ENCODE assay signal across 23 mouse cellular contexts in genomic region chr2:102798149-102798548, GRCm38 (mm10).
A peak's percentile ranks its signal among the peaks of the same experiment; 100 is the strongest.
DNase-seq lines count a peak whose midpoint lies in the region; ATAC-seq and TF ChIP-seq lines count a peak whose summit lies in the region.
"Had no signal": no experiment of that assay in that cellular context is flagged by ENCODE, and none has a peak within 500 bp of the region (broad histone marks: within the 10 kb centered on the region; RNA-seq: fewer than 3 reads in every experiment).

No protein-coding gene starts in this region.

- no peaks in the 10 kb centered on the region for H3K9me3 ChIP-seq in embryonic facial prominence, embryonic 13.5 days
- H3K9me3 ChIP-seq in embryonic facial prominence, embryonic 10.5 days = no peaks in the 10 kb centered on the region
- H3K9me3 ChIP-seq in lung, embryonic 15.5 days = no peaks in the 10 kb centered on the region
- no peaks in the 10 kb centered on the region for H3K9me3 ChIP-seq in lung, postnatal 0 days (ENCODE audit: low read length)
- H3K9me3 ChIP-seq: forebrain, embryonic 13.5 days; forebrain, embryonic 15.5 days; G1E had no signal

- DNase-seq in embryonic facial prominence, embryonic 10.5 days (ENCODE audit: low spot score) = no peak
- DNase-seq in lung, postnatal 36 days = no peak
- DNase-seq in lung, postnatal 0 days (ENCODE audit: low spot score) = peak; percentile 31
- no peak for DNase-seq in lung, postnatal 4 days
- DNase-seq: adrenal gland, adult 8-10 months; adrenal gland, postnatal 14 days; adrenal gland, postnatal 36 days; B cell, adult 2 months; cerebellum, adult 11-12 months; cerebellum, adult 2 months; cerebellum, adult 9-10 months; cerebellum, postnatal 10 days; cerebellum, postnatal 25 days; forebrain, postnatal 0 days had no signal

- peak overlapping the region; percentile 55; the same call in 1 of the 2 replicates for H3K27ac ChIP-seq in embryonic facial prominence, embryonic 13.5 days
- no peak overlapping the region for H3K27ac ChIP-seq in embryonic facial prominence, embryonic 10.5 days (replicated peaks)
- peak overlapping the region; percentile 34; the same call in 1 of the 2 replicates for H3K27ac ChIP-seq in lung, embryonic 15.5 days
- no peak overlapping the region for H3K27ac ChIP-seq in lung, postnatal 0 days (ENCODE audit: low read length)
- H3K27ac ChIP-seq: forebrain, embryonic 13.5 days; forebrain, embryonic 15.5 days had no signal

- no peak overlapping the region for H3K4me3 ChIP-seq in embryonic facial prominence, embryonic 13.5 days
- no peak overlapping the region for H3K4me3 ChIP-seq in embryonic facial prominence, embryonic 10.5 days
- H3K4me3 ChIP-seq in lung, embryonic 15.5 days = no peak overlapping the region
- H3K4me3 ChIP-seq in lung, postnatal 0 days (ENCODE audit: low read depth, low read length) = no peak overlapping the region
- H3K4me3 ChIP-seq: forebrain, embryonic 13.5 days; forebrain, embryonic 15.5 days had no signal

- H3K9ac ChIP-seq in embryonic facial prominence, embryonic 13.5 days = no peak overlapping the region
- no peak overlapping the region for H3K9ac ChIP-seq in lung, embryonic 15.5 days
- H3K9ac ChIP-seq in lung, postnatal 0 days (replicated peaks; ENCODE audit: low read depth) = no peak overlapping the region
- H3K9ac ChIP-seq: forebrain, embryonic 13.5 days; forebrain, embryonic 15.5 days; forebrain, postnatal 0 days had no signal

- H3K27me3 ChIP-seq in embryonic facial prominence, embryonic 13.5 days = no peaks in the 10 kb centered on the region
- H3K27me3 ChIP-seq in embryonic facial prominence, embryonic 10.5 days (replicated peaks; ENCODE audit: low read depth, poor library complexity, severe bottlenecking) = no peaks in the 10 kb centered on the region
- H3K27me3 ChIP-seq in lung, embryonic 15.5 days = no peaks in the 10 kb centered on the region
- H3K27me3 ChIP-seq in lung, postnatal 0 days (replicated peaks; ENCODE audit: insufficient read depth, low read length) = no peaks in the 10 kb centered on the region
- H3K27me3 ChIP-seq: CH12.LX; forebrain, embryonic 13.5 days; forebrain, embryonic 15.5 days; Patski had no signal

- no peak overlapping the region for H3K4me2 ChIP-seq in embryonic facial prominence, embryonic 13.5 days
- H3K4me2 ChIP-seq in lung, embryonic 15.5 days = no peak overlapping the region
- H3K4me2 ChIP-seq in lung, postnatal 0 days (replicated peaks; ENCODE audit: low read depth, low read length) = no peak overlapping the region
- H3K4me2 ChIP-seq: forebrain, embryonic 13.5 days; forebrain, embryonic 15.5 days had no signal

- TF ChIP-seq EP300 in lung, postnatal 0 days (IDR thresholded peaks at IDR 0.05) = no peak

- H3K4me1 ChIP-seq in embryonic facial prominence, embryonic 13.5 days = 0 out of 2 replicates have a peak, but pooled peaks cover 5% of the 10 kb centered on the region
- H3K4me1 ChIP-seq in embryonic facial prominence, embryonic 10.5 days = no peaks in the 10 kb centered on the region
- H3K4me1 ChIP-seq in lung, embryonic 15.5 days = no peaks in the 10 kb centered on the region
- no peaks in the 10 kb centered on the region for H3K4me1 ChIP-seq in lung, postnatal 0 days (ENCODE audit: insufficient read depth, low read depth, low read length)
- H3K4me1 ChIP-seq: forebrain, embryonic 13.5 days; forebrain, embryonic 15.5 days had no signal

- WGBS in embryonic facial prominence, embryonic 13.5 days = 63% methylated on average over 2 of the region's 2 CpGs
- 74% methylated on average over 2 of the region's 2 CpGs for WGBS in embryonic facial prominence, embryonic 10.5 days
- 53% methylated on average over 2 of the region's 2 CpGs for WGBS in lung, embryonic 15.5 days
- 41% methylated on average over 2 of the region's 2 CpGs for WGBS in lung, postnatal 0 days

- H3K36me3 ChIP-seq in embryonic facial prominence, embryonic 13.5 days = no peaks in the 10 kb centered on the region
- H3K36me3 ChIP-seq in embryonic facial prominence, embryonic 10.5 days (replicated peaks) = no peaks in the 10 kb centered on the region
- no peaks in the 10 kb centered on the region for H3K36me3 ChIP-seq in lung, embryonic 15.5 days
- no peaks in the 10 kb centered on the region for H3K36me3 ChIP-seq in lung, postnatal 0 days (ENCODE audit: insufficient read depth, low read length)
- H3K36me3 ChIP-seq: forebrain, embryonic 15.5 days; G1E had no signal

- no peak for TF ChIP-seq CTCF in lung, postnatal 0 days (IDR thresholded peaks at IDR 0.05)

- ATAC-seq in embryonic facial prominence, embryonic 13.5 days (ENCODE audit: insufficient number of reproducible peaks, insufficient read depth, low FRiP score, low TSS enrichment, low read depth) = no peak
- ATAC-seq in lung, embryonic 15.5 days (ENCODE audit: borderline replicate concordance, extremely low read depth, low FRiP score, low TSS enrichment) = no peak
- no peak for ATAC-seq in lung, postnatal 0 days
- ATAC-seq: activated CD4-positive, CD25-positive, alpha-beta regulatory T cell, adult 4 months; CD4-positive, CD25-positive, alpha-beta regulatory T cell, adult 4 months; forebrain, embryonic 13.5 days; forebrain, embryonic 15.5 days; forebrain, postnatal 0 days; Patski had no signal

Comparison
In these comparisons a context has a peak if more than half of its experiments do, and no peak if none do; other contexts are left out.
1. H3K27ac ChIP-seq: peak in embryonic facial prominence, embryonic 13.5 days (single experiment) and lung, embryonic 15.5 days (single experiment); none in embryonic facial prominence, embryonic 10.5 days (single experiment) and lung, postnatal 0 days (single experiment).